Mouse (Mus musculus): ENCODE measurements around the gene Actg1.
A peak's percentile ranks its signal among the peaks of the same experiment; 100 is the strongest.

Gene Actg1

GRCm38 (mm10) chr11:120307566-120308430 lies 40.5 kb downstream of the Actg1 start:
- peak; percentile 98 for DNase-seq

- DNase-seq: no peak
These were observed 41.3 kb downstream of the Actg1 start for GRCm38 (mm10) chr11:120307132-120307413.

DNA sequence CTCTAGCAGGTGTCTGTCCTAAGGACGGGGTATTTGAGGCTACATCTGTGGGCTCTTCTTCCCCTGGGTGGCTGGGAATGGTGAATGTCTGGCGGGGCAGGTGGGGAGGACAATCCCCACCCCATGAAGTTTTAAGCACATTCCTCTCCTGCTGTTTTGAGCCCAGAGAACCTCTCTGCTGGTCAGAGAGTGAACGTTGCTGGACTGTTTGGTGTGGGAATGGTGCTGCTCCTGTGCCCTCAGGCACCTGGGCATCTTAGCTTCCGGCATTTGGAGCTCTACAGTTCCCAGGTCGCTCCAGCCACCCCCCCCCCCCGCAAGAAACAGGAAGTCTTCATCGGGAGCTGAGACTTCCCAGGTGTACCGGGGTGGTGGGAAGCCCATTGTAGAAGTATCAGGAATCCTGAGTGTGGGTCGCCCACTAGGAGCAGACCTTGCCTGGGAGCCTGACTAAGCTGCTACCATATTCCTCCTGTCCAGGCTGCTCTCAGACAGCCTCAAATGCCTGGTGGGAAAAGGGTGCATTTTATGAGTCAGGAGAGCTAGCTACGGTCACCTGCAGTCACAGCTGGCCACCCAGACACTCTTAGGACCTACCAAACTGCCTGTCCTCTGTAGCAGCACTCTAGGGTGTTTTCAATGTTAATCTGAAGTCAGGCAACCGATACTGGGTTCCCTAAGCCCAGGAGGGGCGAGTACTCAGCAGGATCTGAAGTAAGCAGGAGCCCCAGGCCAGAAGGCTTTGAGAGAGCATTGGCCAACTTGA lies 41.8 kb downstream of the Actg1 start:
- no peak for DNase-seq

GRCm38 (mm10) chr11:120305535-120306365 lies 42.6 kb downstream of the Actg1 start:
- no peak for DNase-seq

- DNase-seq: peak; percentile 87
These were observed 43.3 kb downstream of the Actg1 start for GRCm38 (mm10) chr11:120304886-120305534.

DNA sequence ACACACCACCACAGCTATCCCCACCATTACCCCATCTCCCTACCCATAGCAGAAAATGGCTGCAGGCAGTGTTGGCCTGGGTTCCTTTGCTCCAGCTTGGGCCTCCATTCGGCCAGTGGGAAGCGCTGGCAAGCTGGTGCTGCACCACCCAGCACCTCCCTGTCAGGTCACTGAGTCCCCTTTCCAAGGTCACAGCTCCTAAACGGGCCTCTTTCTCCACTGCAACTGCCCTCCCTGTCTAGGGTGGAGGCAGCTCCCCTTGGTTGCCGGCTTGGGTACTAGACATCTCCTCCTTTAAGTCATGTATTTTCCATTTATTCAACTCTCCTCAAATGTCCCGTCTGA lies 44.0 kb downstream of the Actg1 start:
- DNase-seq: no peak

DNA sequence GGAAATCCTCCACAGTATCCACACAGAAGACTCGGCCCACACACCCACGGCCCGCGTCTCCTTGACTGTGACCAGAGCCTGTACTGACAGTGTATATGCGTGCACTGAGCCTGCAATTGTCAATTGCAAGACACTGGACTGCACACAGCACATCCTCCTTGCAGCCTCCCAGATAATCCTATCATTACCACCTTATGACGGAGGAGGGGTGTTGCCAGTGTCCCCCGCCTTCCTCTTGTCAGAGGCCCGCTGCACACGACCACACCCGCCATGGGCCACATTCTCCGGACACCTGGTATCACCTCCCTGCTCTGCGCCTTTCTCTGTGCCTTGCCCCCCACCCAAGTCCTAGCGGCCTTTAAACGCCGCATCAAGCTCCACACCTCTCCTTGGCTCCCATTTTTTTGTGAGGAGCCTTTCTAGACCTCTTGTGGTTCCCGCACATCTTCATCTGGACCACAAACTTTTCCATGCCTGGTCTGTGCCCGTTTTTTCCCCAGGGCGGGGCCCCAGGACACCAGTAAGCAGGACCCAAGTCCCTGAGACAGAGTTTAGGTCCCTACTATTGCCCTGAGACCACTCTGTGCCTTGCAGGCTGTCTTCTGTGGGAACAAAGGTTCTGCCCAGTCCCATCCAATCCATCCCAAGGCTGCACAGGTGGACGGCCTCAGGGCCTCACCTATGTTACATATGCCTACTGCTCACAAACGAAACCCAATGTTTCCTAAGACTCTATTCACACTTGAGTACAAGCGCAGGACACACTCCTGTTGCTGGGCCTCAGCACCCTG lies 44.6 kb downstream of the Actg1 start:
- no peak for DNase-seq

GRCm38 (mm10) chr11:120303119-120303518 lies 45.2 kb downstream of the Actg1 start:
- DNase-seq: no peak

GRCm38 (mm10) chr11:120299484-120299883 lies 48.9 kb downstream of the Actg1 start:
- DNase-seq: no peak

DNA sequence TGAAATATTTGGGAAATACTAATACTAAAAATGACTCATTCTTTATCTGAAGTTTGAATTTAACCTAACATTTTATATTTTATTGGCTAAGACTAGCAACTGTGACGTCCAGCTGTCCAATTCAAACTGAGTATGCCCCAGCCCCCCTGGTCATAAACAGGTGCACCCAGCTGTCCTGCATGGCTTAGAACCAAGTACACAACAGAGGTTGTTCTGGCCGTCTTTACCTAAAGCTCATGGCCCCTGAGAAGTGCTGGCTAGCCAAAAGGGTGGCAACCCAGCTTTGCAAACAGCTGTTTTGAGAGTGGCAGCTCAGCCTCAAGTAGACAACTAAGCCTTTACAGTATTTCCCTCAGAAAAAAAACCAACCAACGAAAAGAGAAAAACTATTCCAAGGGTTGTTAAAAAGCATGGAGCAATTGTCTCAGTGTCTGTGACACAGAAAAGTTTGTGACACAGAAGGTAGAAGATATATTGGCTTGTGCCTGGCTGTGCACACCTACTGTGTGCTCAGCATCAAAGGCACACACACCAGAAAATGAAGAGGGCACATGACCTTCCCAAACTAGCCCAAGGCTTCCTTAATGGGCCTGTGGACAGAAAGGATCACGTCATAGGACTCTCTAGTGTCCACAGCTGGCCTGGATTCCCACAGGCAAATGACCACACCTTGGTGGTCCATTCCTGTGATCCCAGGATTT lies 49.8 kb downstream of the Actg1 start:
- DNase-seq: no peak

GRCm38 (mm10) chr11:120297767-120298166 lies 50.6 kb downstream of the Actg1 start:
- DNase-seq: no peak

DNA sequence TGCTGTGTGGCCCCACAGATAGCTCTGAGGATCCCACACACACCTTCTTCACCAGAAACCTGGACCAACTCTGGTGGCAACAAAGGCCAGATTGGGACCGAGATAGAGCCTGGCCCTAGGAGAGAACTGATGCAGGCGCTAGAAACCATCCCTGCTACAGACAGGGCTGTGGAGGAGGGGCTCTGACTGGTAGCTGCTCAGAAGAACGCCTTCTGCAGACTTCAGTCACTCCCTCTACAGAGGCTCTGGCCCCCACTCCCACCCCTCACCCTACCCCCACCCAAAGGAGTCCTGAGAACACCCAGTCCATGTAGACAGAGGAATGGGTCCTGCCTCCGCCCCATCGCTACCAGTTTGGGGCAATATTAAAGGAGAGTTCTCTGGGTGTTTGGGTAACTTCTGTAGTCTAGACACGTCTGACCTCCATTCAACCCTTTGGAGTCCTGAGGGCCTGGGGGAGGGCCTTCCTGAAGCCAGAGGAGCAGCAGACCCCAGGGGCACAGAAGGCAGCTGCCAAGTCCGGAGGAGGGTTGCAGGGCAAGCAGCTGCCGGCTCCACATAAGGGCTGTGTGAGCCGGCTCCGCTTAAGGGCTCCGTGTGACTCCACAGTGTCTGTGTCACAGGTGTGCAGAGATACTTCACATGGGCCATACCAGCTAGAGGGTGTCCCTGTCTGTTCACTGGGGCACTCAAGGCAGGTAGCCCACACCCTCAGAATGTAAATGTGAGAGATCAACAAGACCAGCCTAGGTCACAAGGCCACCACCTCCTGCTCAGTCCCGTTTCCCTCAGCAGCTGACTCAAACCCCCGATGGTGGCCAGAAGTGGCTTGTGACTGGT lies 51.8 kb downstream of the Actg1 start:
- no peak for DNase-seq

Data from lung, postnatal 14 days (tissue).